Mouse (Mus musculus) thymus, postnatal 14 days (tissue): ENCODE data around the gene Igsf3.

Source experiments
- DNase-seq: peaks from one replicate; pipeline ENCODE4 v3.0.0; 2021

The Igsf3 gene

GRCm38 (mm10) chr3:101460618-101461017 lies 83.7 kb downstream of the Igsf3 start:
- no peak for DNase-seq

GRCm38 (mm10) chr3:101461046-101461445 lies 84.2 kb downstream of the Igsf3 start:
- DNase-seq = no peak

GRCm38 (mm10) chr3:101461816-101462215 lies 84.9 kb downstream of the Igsf3 start:
- no peak for DNase-seq

- DNase-seq = peak; percentile 82
Measured at GRCm38 (mm10) chr3:101462294-101462693, 85.4 kb downstream of the Igsf3 start.

GRCm38 (mm10) chr3:101463491-101463890 lies 86.6 kb downstream of the Igsf3 start:
- no peak for DNase-seq

GRCm38 (mm10) chr3:101469675-101470074 lies 92.8 kb downstream of the Igsf3 start:
- no peak for DNase-seq

- no peak for DNase-seq
Measured at GRCm38 (mm10) chr3:101471881-101472280, 95.0 kb downstream of the Igsf3 start.

- DNase-seq = no peak
Measured at GRCm38 (mm10) chr3:101481951-101482350, 105.1 kb downstream of the Igsf3 start.

- no peak for DNase-seq
Measured at GRCm38 (mm10) chr3:101483256-101483983, 106.5 kb downstream of the Igsf3 start.

GRCm38 (mm10) chr3:101486054-101486765 lies 109.3 kb downstream of the Igsf3 start:
- DNase-seq = peak; percentile 21

GRCm38 (mm10) chr3:101487436-101487835 lies 110.6 kb downstream of the Igsf3 start:
- DNase-seq = no peak

- DNase-seq = no peak
Measured at GRCm38 (mm10) chr3:101488204-101488603, 111.3 kb downstream of the Igsf3 start.

- DNase-seq = no peak
Measured at GRCm38 (mm10) chr3:101490515-101490914, 113.6 kb downstream of the Igsf3 start.

- peak; percentile 25 for DNase-seq
Measured at GRCm38 (mm10) chr3:101492908-101493307, 116.0 kb downstream of the Igsf3 start.

- peak; percentile 96 for DNase-seq
Measured at GRCm38 (mm10) chr3:101493937-101494459, 117.1 kb downstream of the Igsf3 start.

- peak; percentile 72 for DNase-seq
Measured at GRCm38 (mm10) chr3:101497432-101498030, 120.6 kb downstream of the Igsf3 start.

- DNase-seq = no peak
Measured at GRCm38 (mm10) chr3:101499906-101500305, 123.0 kb downstream of the Igsf3 start.

GRCm38 (mm10) chr3:101500393-101501051 lies 123.6 kb downstream of the Igsf3 start:
- DNase-seq = no peak

GRCm38 (mm10) chr3:101501611-101502010 lies 124.7 kb downstream of the Igsf3 start:
- DNase-seq = no peak

- peak; percentile 64 for DNase-seq
Measured at GRCm38 (mm10) chr3:101502086-101502760, 125.3 kb downstream of the Igsf3 start.

GRCm38 (mm10) chr3:101506179-101506578 lies 129.3 kb downstream of the Igsf3 start:
- DNase-seq = peak; percentile 82

GRCm38 (mm10) chr3:101506970-101507702 lies 130.3 kb downstream of the Igsf3 start:
- no peak for DNase-seq
